Mouse (Mus musculus): Measurements from ENCODE around the gene Tspan11. TPM values are rescaled to one million over a fixed set of nuclear protein-coding genes. Genes with fewer than 3 reads are reported as not detected.

Tspan11 gene
- total RNA-seq, 1 experiment, result 0.13 TPM

DNA sequence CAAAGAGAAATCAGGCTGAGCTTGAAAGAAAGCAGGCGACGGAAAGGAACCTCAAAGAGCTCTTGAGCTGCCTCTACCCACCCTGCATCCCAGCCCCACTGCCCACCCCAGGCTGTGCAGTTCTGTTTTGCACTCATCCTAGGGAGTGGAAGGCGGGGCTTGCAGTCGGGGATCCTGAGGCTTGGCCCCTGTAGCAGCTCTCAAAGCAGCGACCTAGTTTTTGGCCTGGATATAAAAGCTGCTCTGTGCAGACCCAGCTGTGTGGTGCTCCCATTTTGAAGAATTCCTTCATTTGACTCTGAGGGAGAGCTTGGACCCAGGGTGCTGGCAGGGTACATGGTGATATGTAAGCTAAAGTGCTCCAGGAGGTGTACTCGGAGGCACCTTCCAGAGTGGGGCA, 37.4 kb downstream of the Tspan11 start:
- in situ Hi-C loops (cut with MboI; ENCODE audit: low sequenced_read_pairs in 2 of 2, unreplicated experiment in 2 of 2), result no loop called here
- TF ChIP-seq CHD2 (IDR thresholded peaks at IDR 0.05; ENCODE audit: low read depth, low read length), result no peak
- no peak for TF ChIP-seq MAFK (IDR thresholded peaks at IDR 0.05; ENCODE audit: insufficient read depth, low read depth, low read length)
- no peak for TF ChIP-seq HCFC1 (IDR thresholded peaks at IDR 0.05; ENCODE audit: borderline replicate concordance, insufficient read depth, low read length)
- no peak for TF ChIP-seq ZC3H11A (IDR thresholded peaks at IDR 0.05; ENCODE audit: borderline replicate concordance, low read depth, low read length)
- Histone ChIP-seq H3K4me3 (ENCODE audit: insufficient read depth in 1 of 2, low read depth in 1 of 2, low read length in 2 of 2, poor library complexity in 1 of 2, severe bottlenecking in 1 of 2) (no peak overlapping the region), H3K4me1 (ENCODE audit: control insufficient read depth in 2 of 2, insufficient read depth in 2 of 2, low read length in 2 of 2, poor library complexity in 1 of 2) (no peaks in the 10 kb centered on the region), H3K9me3 (ENCODE audit: control insufficient read depth, insufficient read depth, low read depth, low read length) (no peaks in the 10 kb centered on the region), H3K27ac (ENCODE audit: insufficient read depth, low read depth, low read length, poor library complexity, severe bottlenecking) (no peak overlapping the region), H3K9ac (ENCODE audit: insufficient read depth, low read depth, low read length, poor library complexity, severe bottlenecking) (no peak overlapping the region), H3K36me3 (ENCODE audit: control insufficient read depth, insufficient read depth, low read length, poor library complexity, severe bottlenecking) (no peaks in the 10 kb centered on the region)
- no peak for DNase-seq (ENCODE audit: low read depth, low spot score)

DNA sequence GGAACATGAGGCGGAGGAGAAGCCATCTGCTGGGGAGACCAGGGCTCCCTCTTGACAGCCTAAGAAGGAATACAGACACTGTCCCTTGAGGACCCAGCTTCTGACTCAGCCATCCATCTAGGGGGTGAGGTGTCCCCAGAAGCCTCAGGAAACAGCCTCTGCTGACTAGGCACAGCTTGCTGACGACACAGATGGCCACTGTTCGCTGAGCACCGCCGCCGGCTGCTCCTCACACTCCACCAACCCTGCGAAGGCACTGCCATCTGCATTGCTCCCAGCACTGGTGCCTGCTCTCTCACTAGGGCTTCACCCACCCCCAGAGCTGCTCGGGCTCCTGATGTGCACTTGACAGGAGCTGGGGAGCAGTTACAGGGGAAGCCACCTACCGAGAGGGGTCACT, 38.5 kb downstream of the Tspan11 start:
- H3K27ac ChIP-seq (ENCODE audit: insufficient read depth, low read depth, low read length, poor library complexity, severe bottlenecking), result no peak overlapping the region
- no peaks in the 10 kb centered on the region for H3K4me1 ChIP-seq (ENCODE audit: control insufficient read depth in 2 of 2, insufficient read depth in 2 of 2, low read length in 2 of 2, poor library complexity in 1 of 2)

DNA sequence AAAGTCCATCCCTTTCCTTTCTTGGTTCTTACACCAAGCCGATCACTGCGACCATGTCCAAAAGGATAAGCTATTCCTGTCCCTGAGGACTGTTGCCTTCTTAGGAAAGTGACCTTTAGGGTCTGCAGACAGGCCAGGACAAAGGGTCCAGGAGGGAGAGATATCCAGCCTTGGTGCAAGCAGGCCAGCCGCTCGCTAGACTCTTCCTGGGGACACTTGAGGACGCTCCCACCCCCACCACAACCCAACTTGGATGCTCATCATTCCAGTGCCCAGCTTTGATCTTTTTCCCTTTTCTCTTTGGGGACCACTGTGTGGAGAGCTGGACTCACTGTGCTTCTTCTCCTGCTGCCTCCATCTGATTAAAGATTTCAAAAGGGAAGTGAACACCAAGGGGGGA, 41.3 kb downstream of the Tspan11 start:
- TF ChIP-seq MAFK (IDR thresholded peaks at IDR 0.05; ENCODE audit: insufficient read depth, low read depth, low read length) (no peak), ZC3H11A (IDR thresholded peaks at IDR 0.05; ENCODE audit: borderline replicate concordance, low read depth, low read length) (no peak), ZNF384 (IDR thresholded peaks at IDR 0.05; ENCODE audit: low read depth, low read length) (no peak), CHD2 (IDR thresholded peaks at IDR 0.05; ENCODE audit: low read depth, low read length) (no peak), HCFC1 (IDR thresholded peaks at IDR 0.05; ENCODE audit: borderline replicate concordance, insufficient read depth, low read length) (no peak)
- no peaks in the 10 kb centered on the region for H3K4me1 ChIP-seq (ENCODE audit: control insufficient read depth in 2 of 2, insufficient read depth in 2 of 2, low read length in 2 of 2, poor library complexity in 1 of 2)
- no peak overlapping the region for H3K27ac ChIP-seq (ENCODE audit: insufficient read depth, low read depth, low read length, poor library complexity, severe bottlenecking)
- no peak for DNase-seq (ENCODE audit: low read depth, low spot score)
- H3K9ac ChIP-seq (ENCODE audit: insufficient read depth, low read depth, low read length, poor library complexity, severe bottlenecking), result no peak overlapping the region
- no peak overlapping the region for H3K4me3 ChIP-seq (ENCODE audit: insufficient read depth in 1 of 2, low read depth in 1 of 2, low read length in 2 of 2, poor library complexity in 1 of 2, severe bottlenecking in 1 of 2)
- H3K36me3 ChIP-seq (ENCODE audit: control insufficient read depth, insufficient read depth, low read length, poor library complexity, severe bottlenecking), result no peaks in the 10 kb centered on the region
- in situ Hi-C loops (cut with MboI; ENCODE audit: low sequenced_read_pairs in 2 of 2, unreplicated experiment in 2 of 2), result no loop called here
- no peaks in the 10 kb centered on the region for H3K9me3 ChIP-seq (ENCODE audit: control insufficient read depth, insufficient read depth, low read depth, low read length)

More for the DNA sequence above, 38.5 kb downstream of the Tspan11 start:
- no peaks in the 10 kb centered on the region for H3K36me3 ChIP-seq (ENCODE audit: control insufficient read depth, insufficient read depth, low read length, poor library complexity, severe bottlenecking)
- H3K9me3 ChIP-seq (ENCODE audit: control insufficient read depth, insufficient read depth, low read depth, low read length), result no peaks in the 10 kb centered on the region
- in situ Hi-C loops (cut with MboI; ENCODE audit: low sequenced_read_pairs in 2 of 2, unreplicated experiment in 2 of 2), result no loop called here
- TF ChIP-seq ZC3H11A (IDR thresholded peaks at IDR 0.05; ENCODE audit: borderline replicate concordance, low read depth, low read length) (no peak), MAFK (IDR thresholded peaks at IDR 0.05; ENCODE audit: insufficient read depth, low read depth, low read length) (no peak), ZNF384 (IDR thresholded peaks at IDR 0.05; ENCODE audit: low read depth, low read length) (no peak), HCFC1 (IDR thresholded peaks at IDR 0.05; ENCODE audit: borderline replicate concordance, insufficient read depth, low read length) (no peak), CHD2 (IDR thresholded peaks at IDR 0.05; ENCODE audit: low read depth, low read length) (no peak)
- no peak for DNase-seq (ENCODE audit: low read depth, low spot score)
- no peak overlapping the region for H3K9ac ChIP-seq (ENCODE audit: insufficient read depth, low read depth, low read length, poor library complexity, severe bottlenecking)
- H3K4me3 ChIP-seq (ENCODE audit: insufficient read depth in 1 of 2, low read depth in 1 of 2, low read length in 2 of 2, poor library complexity in 1 of 2, severe bottlenecking in 1 of 2), result no peak overlapping the region

GRCm38 (mm10) chr6:127932697-127933096, 45.3 kb downstream of the Tspan11 start:
- no peaks in the 10 kb centered on the region for H3K9me3 ChIP-seq (ENCODE audit: control insufficient read depth, insufficient read depth, low read depth, low read length)
- no peak for TF ChIP-seq HCFC1 (IDR thresholded peaks at IDR 0.05; ENCODE audit: borderline replicate concordance, insufficient read depth, low read length)
- TF ChIP-seq ZC3H11A (IDR thresholded peaks at IDR 0.05; ENCODE audit: borderline replicate concordance, low read depth, low read length), result no peak
- no peak for TF ChIP-seq CHD2 (IDR thresholded peaks at IDR 0.05; ENCODE audit: low read depth, low read length)
- TF ChIP-seq ZNF384 (IDR thresholded peaks at IDR 0.05; ENCODE audit: low read depth, low read length), result no peak
- no peak for TF ChIP-seq MAFK (IDR thresholded peaks at IDR 0.05; ENCODE audit: insufficient read depth, low read depth, low read length)
- no peak for DNase-seq (ENCODE audit: low read depth, low spot score)
- no peaks in the 10 kb centered on the region for H3K36me3 ChIP-seq (ENCODE audit: control insufficient read depth, insufficient read depth, low read length, poor library complexity, severe bottlenecking)
- H3K27ac ChIP-seq (ENCODE audit: insufficient read depth, low read depth, low read length, poor library complexity, severe bottlenecking), result no peak overlapping the region
- H3K4me1 ChIP-seq (ENCODE audit: control insufficient read depth in 2 of 2, insufficient read depth in 2 of 2, low read length in 2 of 2, poor library complexity in 1 of 2), result no peaks in the 10 kb centered on the region
- H3K9ac ChIP-seq (ENCODE audit: insufficient read depth, low read depth, low read length, poor library complexity, severe bottlenecking), result no peak overlapping the region
- H3K4me3 ChIP-seq (ENCODE audit: insufficient read depth in 1 of 2, low read depth in 1 of 2, low read length in 2 of 2, poor library complexity in 1 of 2, severe bottlenecking in 1 of 2), result no peak overlapping the region
- in situ Hi-C loops (cut with MboI; ENCODE audit: low sequenced_read_pairs in 2 of 2, unreplicated experiment in 2 of 2), result no loop called here

GRCm38 (mm10) chr6:127933841-127934240, 46.5 kb downstream of the Tspan11 start:
- no peak overlapping the region for H3K9ac ChIP-seq (ENCODE audit: insufficient read depth, low read depth, low read length, poor library complexity, severe bottlenecking)
- no peaks in the 10 kb centered on the region for H3K9me3 ChIP-seq (ENCODE audit: control insufficient read depth, insufficient read depth, low read depth, low read length)
- no peak for TF ChIP-seq ZNF384 (IDR thresholded peaks at IDR 0.05; ENCODE audit: low read depth, low read length)
- TF ChIP-seq CHD2 (IDR thresholded peaks at IDR 0.05; ENCODE audit: low read depth, low read length), result no peak
- TF ChIP-seq MAFK (IDR thresholded peaks at IDR 0.05; ENCODE audit: insufficient read depth, low read depth, low read length), result no peak
- in situ Hi-C loops (cut with MboI; ENCODE audit: low sequenced_read_pairs in 2 of 2, unreplicated experiment in 2 of 2), result no loop called here
- H3K27ac ChIP-seq (ENCODE audit: insufficient read depth, low read depth, low read length, poor library complexity, severe bottlenecking), result no peak overlapping the region
- no peak overlapping the region for H3K4me3 ChIP-seq (ENCODE audit: insufficient read depth in 1 of 2, low read depth in 1 of 2, low read length in 2 of 2, poor library complexity in 1 of 2, severe bottlenecking in 1 of 2)
- DNase-seq (ENCODE audit: low read depth, low spot score), result no peak
- H3K4me1 ChIP-seq (ENCODE audit: control insufficient read depth in 2 of 2, insufficient read depth in 2 of 2, low read length in 2 of 2, poor library complexity in 1 of 2), result no peaks in the 10 kb centered on the region
- no peaks in the 10 kb centered on the region for H3K36me3 ChIP-seq (ENCODE audit: control insufficient read depth, insufficient read depth, low read length, poor library complexity, severe bottlenecking)

Measured in ES-E14 (cell line).